Mouse (Mus musculus) embryonic facial prominence, embryonic 14.5 days (tissue): ENCODE results near the gene Noa1. TPM values are rescaled to one million over a fixed set of nuclear protein-coding genes. Genes with fewer than 3 reads are reported as not detected.

Source experiments
- ATAC-seq: fragments of 200-750 bp; cut with Nextera tagmentation; 2 replicates; pipeline ENCODE4 v1.8.0; 2017; ENCODE audit warnings: low read depth, moderate number of reproducible peaks, moderate TSS enrichment
- DNase-seq: peaks from one replicate; pipeline ENCODE4 v3.0.0-alpha.2; 2015; ENCODE audit warnings: low spot score
- H3K27ac ChIP-seq: fragments of 300-500 bp; sonication (generic); replicated peaks from 2 replicates; pipeline ENCODE4 v1.5.1; 2014; ENCODE audit warnings: low read depth, mild to moderate bottlenecking, low read length, moderate library complexity
- H3K27me3 ChIP-seq: fragments of 300-500 bp; sonication (generic); replicated peaks from 2 replicates; pipeline ENCODE4 v1.6.1; 2014; ENCODE audit warnings: low read length; ENCODE audit not compliant: control insufficient read depth, insufficient read depth
- H3K36me3 ChIP-seq: fragments of 300-500 bp; sonication (generic); 2 replicates; pipeline ENCODE4 v1.6.1; 2014; ENCODE audit warnings: low read length, mixed read lengths; ENCODE audit not compliant: control insufficient read depth, insufficient read depth
- H3K4me1 ChIP-seq: fragments of 300-500 bp; sonication (generic); 2 replicates; pipeline ENCODE4 v1.6.1; 2014; ENCODE audit warnings: antibody characterized with exemption, low read length; ENCODE audit not compliant: control insufficient read depth, insufficient read depth
- H3K4me2 ChIP-seq: fragments of 300-500 bp; sonication (generic); 2 replicates; pipeline ENCODE4 v1.6.1; 2014; ENCODE audit warnings: low read depth, mild to moderate bottlenecking, low read length, moderate library complexity, mixed read lengths
- H3K4me3 ChIP-seq: fragments of 300-500 bp; sonication (generic); 2 replicates; pipeline ENCODE4 v1.5.1; 2014; ENCODE audit warnings: low read depth, mild to moderate bottlenecking, low read length
- H3K9ac ChIP-seq: fragments of 300-500 bp; sonication (generic); 2 replicates; pipeline ENCODE4 v1.6.1; 2014; ENCODE audit warnings: low read depth, mild to moderate bottlenecking, low read length, moderate library complexity, mixed read lengths
- H3K9me3 ChIP-seq: fragments of 300-500 bp; sonication (generic); 2 replicates; pipeline ENCODE4 v1.6.1; 2016; ENCODE audit warnings: low read length; ENCODE audit not compliant: control insufficient read depth
- WGBS: fragments of 180-500 bp; shearing (Covaris S2); extraction: QIAGEN DNeasy Blood & Tissue Kit; methylation state at CpG from one replicate; pipeline ENCODE4 v1.1.7; 2014; 5-methylcytosine and 5-hydroxymethylcytosine counted together
- polyA plus RNA-seq: library from polyadenylated mRNA; unstranded; fragments of >200 nt; fragmentation: Nextera tagmentation; extraction: Ambion mirVana; gene quantifications from 2 replicates; pipeline ENCODE4 v1.2.1, GENCODE M21; 2014

Noa1 gene
- polyA plus RNA-seq, 1 experiment from 2014 or later: 25.6 TPM

GRCm38 (mm10) chr5:77266066-77266885, 43.6 kb downstream of the Noa1 start:
- Histone ChIP-seq H3K36me3 (peaks cover 34% of the 10 kb centered on the region), H3K9ac (peak overlapping the region; percentile 94), H3K9me3 (no peaks in the 10 kb centered on the region), H3K4me1 (peaks cover 9% of the 10 kb centered on the region; the same call in 1 of the 2 replicates), H3K27ac (peak overlapping the region; percentile 98), H3K4me2 (peak overlapping the region; percentile 70), H3K4me3 (peak overlapping the region; percentile 75), H3K27me3 (no peaks in the 10 kb centered on the region)
- DNase-seq: peak; percentile 70
- WGBS: under 1% methylated on average over 29 of the region's 87 CpGs
- ATAC-seq: peak; percentile 64

- ATAC-seq (peak; percentile 89), DNase-seq (peak; percentile 79)
- Histone ChIP-seq H3K9ac (peak overlapping the region; percentile 94), H3K27me3 (no peaks in the 10 kb centered on the region), H3K4me3 (peak overlapping the region; percentile 75), H3K9me3 (no peaks in the 10 kb centered on the region), H3K4me2 (peak overlapping the region; percentile 70), H3K4me1 (peaks cover 9% of the 10 kb centered on the region; the same call in 1 of the 2 replicates), H3K27ac (peak overlapping the region; percentile 98), H3K36me3 (peaks cover 28% of the 10 kb centered on the region)
- 0% methylated on average over 16 of the region's 53 CpGs for WGBS
Measured at GRCm38 (mm10) chr5:77265671-77266065, 44.2 kb downstream of the Noa1 start.

- under 1% methylated on average over 32 of the region's 78 CpGs for WGBS
- Histone ChIP-seq H3K4me2 (peak within 1 kb of the TSS; percentile 70), H3K4me3 (peak within 1 kb of the TSS; percentile 75), H3K36me3 (peaks cover 23% of the 10 kb centered on the region), H3K27ac (peak within 1 kb of the TSS; percentile 98), H3K27me3 (no peaks in the 10 kb centered on the region), H3K9me3 (no peaks in the 10 kb centered on the region), H3K4me1 (peaks cover 9% of the 10 kb centered on the region; the same call in 1 of the 2 replicates), H3K9ac (peak within 1 kb of the TSS; percentile 94)
- peak; percentile 90 for ATAC-seq
- peak; percentile 85 for DNase-seq
Measured at GRCm38 (mm10) chr5:77265081-77265670, 44.7 kb downstream of the Noa1 start, which contains the start of gene Rest. Gene Rest (plus strand): TSS chr5:77265491.

- no peak overlapping the region for H3K4me2 ChIP-seq
- ATAC-seq: no peak
- DNase-seq: peak; percentile 17
- no peak overlapping the region for H3K9ac ChIP-seq
- 75% methylated on average over 5 of the region's 5 CpGs for WGBS
- no peaks in the 10 kb centered on the region for H3K27me3 ChIP-seq
- H3K4me1 ChIP-seq: peaks cover under 1% of the 10 kb centered on the region; the same call in 1 of the 2 replicates
- H3K4me3 ChIP-seq: no peak overlapping the region
- no peaks in the 10 kb centered on the region for H3K9me3 ChIP-seq
- H3K27ac ChIP-seq: no peak overlapping the region
- H3K36me3 ChIP-seq: no peaks in the 10 kb centered on the region
Measured at GRCm38 (mm10) chr5:77262105-77262504, 47.8 kb downstream of the Noa1 start.

GRCm38 (mm10) chr5:77261137-77261536, 48.7 kb downstream of the Noa1 start:
- Histone ChIP-seq H3K9me3 (no peaks in the 10 kb centered on the region), H3K9ac (no peak overlapping the region), H3K4me3 (no peak overlapping the region), H3K27ac (no peak overlapping the region), H3K4me2 (no peak overlapping the region), H3K27me3 (no peaks in the 10 kb centered on the region), H3K36me3 (no peaks in the 10 kb centered on the region), H3K4me1 (no peaks in the 10 kb centered on the region)
- ATAC-seq: no peak
- WGBS: 81% methylated on average over 4 of the region's 4 CpGs
- no peak for DNase-seq

- H3K36me3 ChIP-seq: no peaks in the 10 kb centered on the region
- no peaks in the 10 kb centered on the region for H3K27me3 ChIP-seq
- ATAC-seq: no peak
- DNase-seq: no peak
- no peak overlapping the region for H3K27ac ChIP-seq
- H3K4me3 ChIP-seq: no peak overlapping the region
- no peak overlapping the region for H3K4me2 ChIP-seq
- no peak overlapping the region for H3K9ac ChIP-seq
- WGBS: 55% methylated on average over 6 of the region's 6 CpGs
- no peaks in the 10 kb centered on the region for H3K4me1 ChIP-seq
- no peaks in the 10 kb centered on the region for H3K9me3 ChIP-seq
Measured at GRCm38 (mm10) chr5:77260141-77260540, 49.7 kb downstream of the Noa1 start.

- Histone ChIP-seq H3K4me3 (no peak overlapping the region), H3K9ac (no peak overlapping the region), H3K4me1 (no peaks in the 10 kb centered on the region), H3K27ac (no peak overlapping the region), H3K27me3 (no peaks in the 10 kb centered on the region), H3K4me2 (no peak overlapping the region), H3K9me3 (no peaks in the 10 kb centered on the region), H3K36me3 (no peaks in the 10 kb centered on the region)
- DNase-seq (no peak), ATAC-seq (no peak)
Measured at GRCm38 (mm10) chr5:77259315-77259714, 50.6 kb downstream of the Noa1 start.

GRCm38 (mm10) chr5:77257603-77258002, 52.3 kb downstream of the Noa1 start:
- H3K36me3 ChIP-seq: no peaks in the 10 kb centered on the region
- no peak overlapping the region for H3K4me2 ChIP-seq
- DNase-seq (no peak), ATAC-seq (no peak)
- no peak overlapping the region for H3K27ac ChIP-seq
- no peaks in the 10 kb centered on the region for H3K9me3 ChIP-seq
- 72% methylated on average over 3 of the region's 3 CpGs for WGBS
- H3K4me1 ChIP-seq: no peaks in the 10 kb centered on the region
- H3K4me3 ChIP-seq: no peak overlapping the region
- H3K9ac ChIP-seq: no peak overlapping the region
- H3K27me3 ChIP-seq: no peaks in the 10 kb centered on the region
